Mouse (Mus musculus) liver, adult 2 months (tissue): ENCODE data around the gene Adamtsl3.

ENCODE experiments used
- CTCF ChIP-seq: fragments of 200-500 bp; IDR thresholded peaks from 2 replicates; pipeline ENCODE4 v1.5.1; 2011; ENCODE audit warnings: low read depth, low read length, control low read depth
- POLR2A ChIP-seq: fragments of 200-500 bp; IDR thresholded peaks from 2 replicates; pipeline ENCODE4 v1.6.1; 2011; ENCODE audit warnings: low read length, control low read depth; ENCODE audit not compliant: insufficient read depth; ENCODE audit errors: extremely low read depth

GRCm38 (mm10) chr7:82361127-82361526, 25.6 kb downstream of the Adamtsl3 start:
- no peak for TF ChIP-seq CTCF
- no peak for TF ChIP-seq POLR2A
